Mouse (Mus musculus): ENCODE data around the gene Glb1l. TPM values are rescaled to one million over a fixed set of nuclear protein-coding genes. Genes with fewer than 3 reads are reported as not detected.

Gene Glb1l
- polyA plus RNA-seq, 1 experiment from 2014 or later: 3.5 TPM

DNA sequence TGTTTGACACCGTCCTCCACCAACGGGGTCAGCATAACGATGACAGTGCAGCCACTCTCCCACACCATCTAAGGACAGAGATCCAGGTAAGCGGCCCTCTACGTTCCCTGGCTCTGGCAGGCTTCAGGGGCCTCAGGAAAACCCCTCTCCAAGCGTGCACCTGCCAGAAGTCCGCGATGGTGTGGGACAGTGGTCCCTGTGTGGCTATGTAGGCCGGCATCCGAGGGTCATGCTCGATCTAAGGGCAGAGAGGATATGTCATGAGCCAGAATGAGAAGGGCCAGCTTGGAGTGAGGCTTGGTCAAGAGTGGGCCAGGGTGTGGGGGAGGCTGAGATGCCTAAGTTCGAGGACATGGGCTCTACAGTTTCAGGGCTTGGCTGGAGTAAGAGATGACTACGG lies 41.7 kb upstream of the Glb1l start:
- 69% methylated on average over 13 of the region's 13 CpGs for WGBS (ENCODE audit: insufficient replicate concordance)
- H3K4me2 ChIP-seq (ENCODE audit: low read depth, low read length): no peak overlapping the region

DNA sequence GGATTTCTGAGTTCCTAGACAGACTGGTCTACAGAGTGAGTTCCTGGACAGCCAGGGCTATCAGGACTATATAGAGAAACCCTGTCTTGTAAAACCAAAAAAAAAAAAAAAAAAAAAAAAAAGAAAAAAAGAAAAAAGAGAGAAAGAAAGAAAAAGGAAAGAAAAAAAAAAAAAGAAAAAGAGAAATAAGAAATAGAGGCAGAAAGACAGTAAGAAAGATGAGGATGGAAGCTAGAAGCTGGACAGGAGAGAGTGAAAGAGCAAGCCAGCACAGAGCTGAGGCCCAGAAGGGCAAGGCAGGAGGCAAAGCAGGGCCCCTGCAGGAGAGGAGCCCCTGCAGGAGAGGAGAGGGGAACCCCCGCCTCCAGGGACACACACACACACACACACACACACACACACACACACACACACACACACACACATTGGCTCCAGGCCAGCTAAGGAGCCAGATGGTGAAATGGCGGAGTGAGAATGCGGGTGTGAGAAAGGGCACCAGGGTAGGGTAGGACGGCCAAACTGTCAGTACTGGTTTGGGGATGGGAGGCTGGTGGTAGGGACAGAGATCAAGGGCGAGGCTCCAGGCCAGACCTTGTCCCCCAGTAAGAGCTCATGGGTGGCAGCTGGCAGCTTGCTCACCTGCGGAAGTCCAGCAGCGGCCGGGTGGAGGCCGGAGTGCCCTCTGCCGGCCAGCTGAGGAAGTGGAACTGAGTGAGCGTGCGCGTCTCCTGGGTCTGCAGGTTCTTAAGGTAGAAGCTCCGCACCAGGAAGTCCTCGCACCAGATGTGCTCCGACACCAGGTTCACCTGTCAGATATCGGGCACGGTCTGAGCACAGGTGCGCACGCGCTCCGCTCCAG lies 40.7 kb upstream of the Glb1l start:
- peak; percentile 89 for DNase-seq
- peak overlapping the region; percentile 34; the same call in 1 of the 2 replicates for H3K27ac ChIP-seq (ENCODE audit: low read depth)
- H3K4me2 ChIP-seq (ENCODE audit: low read depth, low read length): peak overlapping the region; percentile 69
- H3K9ac ChIP-seq (replicated peaks): peak overlapping the region; percentile 5
- ATAC-seq: peak; percentile 77
- peaks cover 11% of the 10 kb centered on the region for H3K4me1 ChIP-seq (ENCODE audit: insufficient read depth)
- 5% methylated on average over 21 of the region's 22 CpGs for WGBS (ENCODE audit: insufficient replicate concordance)
- H3K27me3 ChIP-seq (ENCODE audit: insufficient read depth, low read length): no peaks in the 10 kb centered on the region
- H3K4me3 ChIP-seq (ENCODE audit: low read depth, low read length): peak overlapping the region; percentile 25; the same call in 1 of the 2 replicates
- peak; percentile 98 for TF ChIP-seq CTCF (IDR thresholded peaks at IDR 0.05; ENCODE audit: low read depth)
- TF ChIP-seq EP300 (IDR thresholded peaks at IDR 0.05; ENCODE audit: low read depth): no peak
- H3K36me3 ChIP-seq (replicated peaks; ENCODE audit: insufficient read depth, low read length): no peaks in the 10 kb centered on the region
- no peaks in the 10 kb centered on the region for H3K9me3 ChIP-seq (ENCODE audit: low read length)

More for the DNA sequence above, 41.7 kb upstream of the Glb1l start:
- peaks cover 11% of the 10 kb centered on the region for H3K4me1 ChIP-seq (ENCODE audit: insufficient read depth)
- ATAC-seq (no peak), DNase-seq (peak; percentile 16)
- no peaks in the 10 kb centered on the region for H3K9me3 ChIP-seq (ENCODE audit: low read length)
- no peak overlapping the region for H3K27ac ChIP-seq (ENCODE audit: low read depth)
- no peak for TF ChIP-seq EP300 (IDR thresholded peaks at IDR 0.05; ENCODE audit: low read depth)
- no peak for TF ChIP-seq CTCF (IDR thresholded peaks at IDR 0.05; ENCODE audit: low read depth)
- no peak overlapping the region for H3K9ac ChIP-seq (replicated peaks)
- H3K36me3 ChIP-seq (replicated peaks; ENCODE audit: insufficient read depth, low read length): no peaks in the 10 kb centered on the region
- no peak overlapping the region for H3K4me3 ChIP-seq (ENCODE audit: low read depth, low read length)
- H3K27me3 ChIP-seq (ENCODE audit: insufficient read depth, low read length): no peaks in the 10 kb centered on the region

DNA sequence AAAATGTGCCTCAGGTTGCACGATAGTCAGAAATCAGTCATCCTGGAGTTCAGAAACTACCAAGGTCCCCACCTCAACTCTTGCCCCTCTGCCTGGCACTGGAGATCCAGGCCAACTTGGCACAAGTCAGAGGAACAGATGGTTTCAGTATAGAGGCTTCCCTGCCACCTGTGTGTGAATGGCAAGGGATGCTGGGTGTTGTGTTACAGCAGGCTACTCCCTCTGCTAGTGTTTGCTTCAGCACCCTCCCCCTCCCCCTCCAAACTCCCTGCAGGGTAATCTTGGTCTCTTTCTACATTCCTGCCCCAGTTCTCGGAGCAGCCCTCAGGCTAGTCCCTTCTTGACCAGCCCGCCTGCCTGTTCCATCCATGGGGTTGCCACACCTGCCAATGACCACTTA lies 39.9 kb upstream of the Glb1l start:
- Histone ChIP-seq H3K27me3 (ENCODE audit: insufficient read depth, low read length) (no peaks in the 10 kb centered on the region), H3K36me3 (replicated peaks; ENCODE audit: insufficient read depth, low read length) (no peaks in the 10 kb centered on the region), H3K27ac (ENCODE audit: low read depth) (no peak overlapping the region), H3K4me2 (ENCODE audit: low read depth, low read length) (no peak overlapping the region), H3K9ac (replicated peaks) (no peak overlapping the region), H3K9me3 (ENCODE audit: low read length) (no peaks in the 10 kb centered on the region), H3K4me1 (ENCODE audit: insufficient read depth) (peaks cover 11% of the 10 kb centered on the region), H3K4me3 (ENCODE audit: low read depth, low read length) (no peak overlapping the region)
- WGBS (ENCODE audit: insufficient replicate concordance): 91% methylated on average over 3 of the region's 3 CpGs
- DNase-seq: no peak
- ATAC-seq: no peak
- TF ChIP-seq EP300 (IDR thresholded peaks at IDR 0.05; ENCODE audit: low read depth): no peak
- no peak for TF ChIP-seq CTCF (IDR thresholded peaks at IDR 0.05; ENCODE audit: low read depth)

DNA sequence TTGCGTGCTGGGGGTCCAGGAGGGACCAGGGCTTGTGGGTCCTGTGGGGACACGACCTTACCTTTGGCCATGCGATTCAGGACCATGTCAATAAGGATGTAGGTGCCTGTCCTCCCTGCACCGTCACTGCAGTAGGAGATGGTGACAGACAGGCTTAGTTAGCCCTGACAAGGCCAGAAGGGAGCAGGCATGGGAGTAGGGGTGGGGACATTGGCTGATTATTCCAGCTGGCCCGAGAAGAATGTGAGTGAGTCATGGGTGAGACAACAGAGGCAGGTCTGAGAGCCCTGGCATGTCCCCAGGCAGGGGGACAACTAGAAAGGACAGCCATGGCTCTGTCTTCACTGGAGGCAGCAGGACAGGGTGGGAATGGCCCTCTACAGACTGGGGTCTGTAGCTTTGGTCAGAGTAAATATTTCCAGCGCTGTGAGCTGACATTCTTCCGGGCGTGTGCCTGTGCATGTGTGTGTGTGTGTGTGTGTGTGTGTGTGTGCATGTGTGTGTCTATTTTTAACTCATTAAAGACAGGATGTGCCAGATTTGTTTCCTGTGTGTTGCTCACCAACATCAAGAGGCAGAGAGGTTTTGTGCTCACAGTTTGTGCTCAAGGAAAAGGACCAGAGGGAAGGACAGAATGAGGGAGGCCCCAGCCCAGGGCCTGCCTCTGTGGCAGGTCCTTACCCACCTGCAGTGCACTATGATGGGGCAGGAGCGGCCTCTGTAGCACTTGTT lies 37.6 kb upstream of the Glb1l start:
- no peak overlapping the region; the same call in 1 of the 2 replicates for H3K9ac ChIP-seq (replicated peaks)
- no peaks in the 10 kb centered on the region for H3K9me3 ChIP-seq (ENCODE audit: low read length)
- H3K4me2 ChIP-seq (ENCODE audit: low read depth, low read length): no peak overlapping the region
- H3K36me3 ChIP-seq (replicated peaks; ENCODE audit: insufficient read depth, low read length): peaks cover 9% of the 10 kb centered on the region; the same call in 1 of the 2 replicates
- DNase-seq: peak; percentile 20
- H3K27ac ChIP-seq (ENCODE audit: low read depth): no peak overlapping the region
- no peak for ATAC-seq
- no peak overlapping the region for H3K4me3 ChIP-seq (ENCODE audit: low read depth, low read length)
- 51% methylated on average over 9 of the region's 9 CpGs for WGBS (ENCODE audit: insufficient replicate concordance)
- no peaks in the 10 kb centered on the region for H3K27me3 ChIP-seq (ENCODE audit: insufficient read depth, low read length)
- peaks cover 11% of the 10 kb centered on the region for H3K4me1 ChIP-seq (ENCODE audit: insufficient read depth)
- no peak for TF ChIP-seq CTCF (IDR thresholded peaks at IDR 0.05; ENCODE audit: low read depth)
- TF ChIP-seq EP300 (IDR thresholded peaks at IDR 0.05; ENCODE audit: low read depth): no peak

DNA sequence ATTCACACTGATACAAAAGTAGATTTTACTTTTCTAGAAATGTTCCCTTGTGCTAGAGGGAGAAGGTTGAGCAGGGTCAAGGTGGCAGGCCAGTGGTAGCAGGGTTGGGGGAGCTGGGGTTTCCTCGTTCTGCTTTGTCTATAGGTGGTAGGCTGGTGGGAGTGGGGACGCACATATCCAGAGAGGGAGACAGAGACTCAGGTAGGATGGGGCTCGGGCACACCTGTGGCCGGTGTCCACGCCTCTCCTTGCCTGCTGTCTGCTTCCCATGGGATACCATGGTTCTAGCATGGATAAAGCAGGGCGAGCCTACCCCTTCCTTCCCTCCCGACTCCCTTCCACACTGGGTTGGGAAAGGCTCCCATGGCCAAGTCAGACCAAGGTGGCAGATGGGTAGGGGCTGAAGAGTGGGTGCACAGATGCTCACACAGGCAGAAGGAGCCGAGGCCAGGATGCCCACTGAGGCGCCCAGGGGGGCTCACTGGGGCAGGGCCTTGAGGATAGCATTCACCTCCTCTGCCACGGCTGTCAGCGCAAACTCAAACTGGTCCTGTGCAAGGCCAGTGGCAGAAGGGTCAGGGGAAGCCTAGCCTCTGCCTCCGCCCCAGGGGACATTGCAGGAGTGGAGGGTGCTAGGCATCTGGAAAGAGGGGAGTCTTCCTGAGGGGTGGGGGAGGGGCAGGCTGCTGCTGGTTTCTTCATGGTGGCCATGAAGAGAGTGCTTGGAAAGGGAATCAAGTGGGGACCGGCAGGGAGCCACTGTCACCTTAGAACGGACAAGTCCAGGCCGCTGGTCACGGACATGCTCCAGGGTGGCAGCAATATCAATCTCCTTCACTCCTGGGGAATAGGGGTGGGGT lies 36.7 kb upstream of the Glb1l start:
- H3K4me3 ChIP-seq (ENCODE audit: low read depth, low read length): no peak overlapping the region
- ATAC-seq: no peak
- WGBS (ENCODE audit: insufficient replicate concordance): 87% methylated on average over 16 of the region's 16 CpGs
- H3K9me3 ChIP-seq (ENCODE audit: low read length): no peaks in the 10 kb centered on the region
- H3K36me3 ChIP-seq (replicated peaks; ENCODE audit: insufficient read depth, low read length): peaks cover 12% of the 10 kb centered on the region
- TF ChIP-seq EP300 (IDR thresholded peaks at IDR 0.05; ENCODE audit: low read depth) (no peak), CTCF (IDR thresholded peaks at IDR 0.05; ENCODE audit: low read depth) (no peak)
- no peak for DNase-seq
- peaks cover 11% of the 10 kb centered on the region for H3K4me1 ChIP-seq (ENCODE audit: insufficient read depth)
- no peak overlapping the region for H3K4me2 ChIP-seq (ENCODE audit: low read depth, low read length)
- H3K27me3 ChIP-seq (ENCODE audit: insufficient read depth, low read length): no peaks in the 10 kb centered on the region
- H3K9ac ChIP-seq (replicated peaks): no peak overlapping the region
- no peak overlapping the region for H3K27ac ChIP-seq (ENCODE audit: low read depth)
